Mouse (Mus musculus) cerebellum, adult 2 months (tissue): Measurements from ENCODE around the gene Jsrp1.

ENCODE experiments used
- CTCF ChIP-seq: fragments of 200-500 bp; IDR thresholded peaks from 2 replicates; pipeline ENCODE4 v1.5.1; 2011; ENCODE audit warnings: low read depth, mild to moderate bottlenecking, control low read depth, low read length, moderate library complexity, borderline replicate concordance; ENCODE audit not compliant: insufficient read depth
- POLR2A ChIP-seq: fragments of 200-500 bp; IDR thresholded peaks from 2 replicates; pipeline ENCODE4 v1.6.1; 2011; ENCODE audit warnings: low read length, control low read depth, borderline replicate concordance; ENCODE audit not compliant: insufficient read depth

DNA sequence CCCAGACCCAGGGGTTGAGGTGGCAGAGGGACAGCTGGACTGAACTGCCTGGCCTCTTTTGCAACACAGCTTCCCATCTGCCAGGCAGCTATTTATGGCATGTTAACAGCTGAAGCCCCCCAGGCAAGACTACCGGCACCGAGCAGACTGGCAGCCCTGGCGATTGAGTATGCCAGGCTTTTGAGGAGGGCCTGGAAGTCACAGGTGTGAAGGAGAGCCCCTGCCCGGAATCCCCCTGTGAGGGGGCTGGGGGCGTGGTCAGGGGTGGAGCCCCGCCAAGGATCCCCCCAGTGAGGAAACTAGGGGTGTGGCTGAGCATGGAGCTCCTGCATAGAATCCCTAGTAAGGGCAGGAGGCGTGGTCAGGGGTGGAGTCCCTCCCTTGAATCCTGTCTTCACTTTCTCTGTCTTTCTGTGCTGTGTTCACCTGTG, 23.7 kb upstream of the Jsrp1 start:
- TF ChIP-seq POLR2A: no peak
- no peak for TF ChIP-seq CTCF
